Mouse (Mus musculus) heart, embryonic 14.5 days (tissue): ENCODE results near the gene Glt1d1. TPM values are rescaled to one million over a fixed set of nuclear protein-coding genes. Genes with fewer than 3 reads are reported as not detected.

Experiments used
- ATAC-seq: fragments of 200-750 bp; cut with Nextera tagmentation; 2 replicates; pipeline ENCODE4 v1.8.0; 2017; ENCODE audit warnings: low read depth, moderate TSS enrichment; ENCODE audit not compliant: insufficient number of reproducible peaks, insufficient read depth, low FRiP score
- H3K27ac ChIP-seq, 2 experiments: fragments of 200-500 bp in 1 of 2; fragments of 300-500 bp in 1 of 2; sonication (generic) in 1 of 2; replicated peaks in 1 of 2; 2 replicates each; pipeline ENCODE4 v1.5.1; 2012 to 2014; ENCODE audit warnings: low read depth in 2 of 2, low read length in 2 of 2, control low read depth in 1 of 2, mild to moderate bottlenecking in 1 of 2, mixed read lengths in 1 of 2; ENCODE audit not compliant: control insufficient read depth in 1 of 2, insufficient read depth in 1 of 2
- H3K27me3 ChIP-seq: fragments of 300-500 bp; sonication (generic); 2 replicates; pipeline ENCODE4 v1.6.1; 2014; ENCODE audit warnings: mild to moderate bottlenecking, low read length, control low read depth; ENCODE audit not compliant: control insufficient read depth, insufficient read depth
- H3K36me3 ChIP-seq: fragments of 300-500 bp; sonication (generic); 2 replicates; pipeline ENCODE4 v1.6.1; 2014; ENCODE audit warnings: mild to moderate bottlenecking, control low read depth, low read length, mixed read lengths; ENCODE audit not compliant: control insufficient read depth, insufficient read depth
- H3K4me1 ChIP-seq, 2 experiments: fragments of 200-500 bp in 1 of 2; fragments of 300-500 bp in 1 of 2; sonication (generic) in 1 of 2; 2 replicates each; pipeline ENCODE4 v1.6.1; 2012 to 2014; ENCODE audit warnings: low read length in 2 of 2, control low read depth in 1 of 2, mixed read lengths in 1 of 2; ENCODE audit not compliant: control insufficient read depth in 2 of 2, insufficient read depth in 2 of 2
- H3K4me2 ChIP-seq: fragments of 300-500 bp; sonication (generic); 2 replicates; pipeline ENCODE4 v1.6.1; 2014; ENCODE audit warnings: mild to moderate bottlenecking, low read length
- H3K4me3 ChIP-seq, 2 experiments: fragments of 200-500 bp in 1 of 2; fragments of 300-500 bp in 1 of 2; sonication (generic) in 1 of 2; 2 replicates each; pipeline ENCODE4 v1.5.1; 2012 to 2014; ENCODE audit warnings: low read length in 2 of 2, mild to moderate bottlenecking in 2 of 2, control low read depth in 1 of 2, low read depth in 1 of 2, moderate library complexity in 1 of 2; ENCODE audit not compliant: control insufficient read depth in 1 of 2, insufficient read depth in 1 of 2
- H3K9ac ChIP-seq: fragments of 300-500 bp; sonication (generic); 2 replicates; pipeline ENCODE4 v1.6.1; 2014; ENCODE audit warnings: mild to moderate bottlenecking, low read length
- H3K9me3 ChIP-seq: fragments of 300-500 bp; sonication (generic); 2 replicates; pipeline ENCODE4 v1.6.1; 2016; ENCODE audit warnings: low read length, control low read depth; ENCODE audit not compliant: control insufficient read depth
- WGBS: fragments of 180-500 bp; shearing (Covaris S2); extraction: QIAGEN DNeasy Blood & Tissue Kit; methylation state at CpG from one replicate; pipeline ENCODE4 v1.1.7; 2014; 5-methylcytosine and 5-hydroxymethylcytosine counted together
- polyA plus RNA-seq: library from polyadenylated mRNA; unstranded; fragments of >200 nt; fragmentation: Nextera tagmentation; extraction: Ambion mirVana; gene quantifications from 2 replicates; pipeline ENCODE4 v1.2.1, GENCODE M21; 2014

The Glt1d1 gene
- polyA plus RNA-seq, 1 experiment from 2014 or later, result not detected

GRCm38 (mm10) chr5:127677561-127677960 is 45.5 kb downstream of the Glt1d1 start:
- Histone ChIP-seq H3K4me3 (no peak overlapping the region), H3K9ac (no peak overlapping the region), H3K4me2 (no peak overlapping the region), H3K27ac (no peak overlapping the region), H3K9me3 (peaks cover 8% of the 10 kb centered on the region; the same call in 1 of the 2 replicates), H3K27me3 (no peaks in the 10 kb centered on the region), H3K4me1 (no peaks in the 10 kb centered on the region), H3K36me3 (no peaks in the 10 kb centered on the region)
- no peak for ATAC-seq
- WGBS, result 85% methylated on average over 2 of the region's 2 CpGs

DNA sequence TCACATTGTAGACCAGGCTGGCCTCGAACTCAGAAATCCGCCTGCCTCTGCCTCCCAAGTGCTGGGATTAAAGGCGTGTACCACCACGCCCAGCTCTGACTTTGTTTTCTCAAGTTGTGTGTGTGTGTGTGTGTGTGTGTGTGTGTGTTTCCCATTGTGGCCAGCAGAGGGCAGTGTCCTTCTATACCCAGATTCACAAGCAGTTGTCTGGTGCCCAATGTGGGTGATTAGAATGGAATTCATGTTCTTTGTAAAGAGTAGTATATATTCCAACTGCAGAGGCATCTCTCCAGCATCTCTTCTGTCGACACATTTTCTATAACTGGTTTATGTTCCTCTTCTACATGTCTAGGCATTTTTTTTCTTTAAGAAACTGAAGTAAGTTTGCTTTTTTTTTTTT is 46.4 kb downstream of the Glt1d1 start:
- WGBS, result 86% methylated on average over 5 of the region's 5 CpGs
- Histone ChIP-seq H3K36me3 (no peaks in the 10 kb centered on the region), H3K9ac (no peak overlapping the region), H3K9me3 (peaks cover 8% of the 10 kb centered on the region; the same call in 1 of the 2 replicates), H3K27me3 (no peaks in the 10 kb centered on the region), H3K4me2 (no peak overlapping the region), H3K27ac (no peak overlapping the region), H3K4me3 (no peak overlapping the region), H3K4me1 (no peaks in the 10 kb centered on the region)
- ATAC-seq, result no peak

GRCm38 (mm10) chr5:127688568-127689170 is 56.6 kb downstream of the Glt1d1 start:
- H3K4me2 ChIP-seq, result no peak overlapping the region
- no peak overlapping the region for H3K9ac ChIP-seq
- no peaks in the 10 kb centered on the region for H3K9me3 ChIP-seq
- WGBS, result 61% methylated on average over 9 of the region's 9 CpGs
- H3K36me3 ChIP-seq, result no peaks in the 10 kb centered on the region
- no peaks in the 10 kb centered on the region for H3K4me1 ChIP-seq
- no peaks in the 10 kb centered on the region for H3K27me3 ChIP-seq
- H3K4me3 ChIP-seq, result no peak overlapping the region
- no peak overlapping the region for H3K27ac ChIP-seq
- ATAC-seq, result no peak

GRCm38 (mm10) chr5:127691085-127691484 is 59.0 kb downstream of the Glt1d1 start:
- WGBS, result 85% methylated on average over 10 of the region's 10 CpGs
- no peaks in the 10 kb centered on the region for H3K27me3 ChIP-seq
- no peak overlapping the region for H3K4me3 ChIP-seq
- no peak overlapping the region for H3K4me2 ChIP-seq
- H3K9me3 ChIP-seq, result no peaks in the 10 kb centered on the region
- no peak overlapping the region for H3K27ac ChIP-seq
- ATAC-seq, result no peak
- no peaks in the 10 kb centered on the region for H3K36me3 ChIP-seq
- H3K4me1 ChIP-seq, result no peaks in the 10 kb centered on the region
- no peak overlapping the region for H3K9ac ChIP-seq

DNA sequence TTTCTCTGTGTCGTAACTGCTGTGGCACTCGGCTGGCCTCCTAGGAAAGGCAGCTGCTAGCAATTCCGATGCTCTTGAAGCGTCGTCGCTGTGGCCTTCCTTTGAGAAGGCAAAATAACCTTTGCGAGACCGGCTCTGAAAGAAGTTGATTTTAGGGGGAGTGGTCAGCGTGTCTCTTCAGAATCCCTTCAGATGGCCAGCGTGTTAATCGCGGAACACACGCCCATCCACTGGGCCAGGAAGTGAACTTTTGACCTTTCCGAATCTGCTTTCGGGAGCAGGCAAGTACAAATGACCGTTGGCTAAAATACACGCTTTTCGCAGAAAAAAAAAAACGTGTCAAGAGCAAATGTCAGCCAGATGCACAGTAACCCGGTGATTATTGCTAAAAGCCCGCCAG is 59.5 kb downstream of the Glt1d1 start:
- 76% methylated on average over 21 of the region's 21 CpGs for WGBS
- Histone ChIP-seq H3K4me3 (no peak overlapping the region), H3K9me3 (no peaks in the 10 kb centered on the region), H3K36me3 (no peaks in the 10 kb centered on the region), H3K9ac (no peak overlapping the region), H3K4me2 (no peak overlapping the region), H3K27ac (no peak overlapping the region), H3K27me3 (no peaks in the 10 kb centered on the region), H3K4me1 (no peaks in the 10 kb centered on the region)
- no peak for ATAC-seq

- no peak overlapping the region for H3K9ac ChIP-seq
- 54% methylated on average over 4 of the region's 4 CpGs for WGBS
- no peaks in the 10 kb centered on the region for H3K27me3 ChIP-seq
- ATAC-seq, result no peak
- no peaks in the 10 kb centered on the region for H3K4me1 ChIP-seq
- H3K27ac ChIP-seq, result no peak overlapping the region
- H3K4me3 ChIP-seq, result no peak overlapping the region
- no peak overlapping the region for H3K4me2 ChIP-seq
- H3K9me3 ChIP-seq, result no peaks in the 10 kb centered on the region
- H3K36me3 ChIP-seq, result no peaks in the 10 kb centered on the region
Observed at GRCm38 (mm10) chr5:127695898-127696297, 63.8 kb downstream of the Glt1d1 start.

- no peak for ATAC-seq
- 81% methylated on average over 4 of the region's 4 CpGs for WGBS
Observed at GRCm38 (mm10) chr5:127696602-127697001, 64.5 kb downstream of the Glt1d1 start.

DNA sequence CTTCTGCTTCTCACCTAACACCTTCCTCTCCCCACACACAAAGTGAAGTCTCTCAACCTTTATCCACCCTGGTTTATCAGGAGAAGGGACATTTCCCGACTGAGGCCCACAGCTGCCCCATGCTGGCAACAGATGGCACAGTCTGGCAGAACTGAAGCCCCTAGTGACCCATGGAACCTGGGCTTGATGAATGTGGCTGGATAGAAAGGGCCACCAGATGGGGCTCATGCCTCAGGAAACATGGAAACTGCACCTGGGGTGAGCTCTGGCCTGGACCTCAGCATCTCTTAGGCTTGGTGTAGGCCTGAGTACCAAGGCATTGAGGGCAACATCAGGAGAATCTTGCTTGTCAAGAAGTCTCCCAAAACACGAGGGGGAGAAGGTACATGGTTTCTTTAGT is 66.5 kb downstream of the Glt1d1 start:
- H3K9ac ChIP-seq, result no peak overlapping the region
- no peak overlapping the region for H3K4me2 ChIP-seq
- H3K4me3 ChIP-seq, result no peak overlapping the region
- no peak overlapping the region for H3K27ac ChIP-seq
- no peaks in the 10 kb centered on the region for H3K9me3 ChIP-seq
- H3K27me3 ChIP-seq, result no peaks in the 10 kb centered on the region
- no peaks in the 10 kb centered on the region for H3K4me1 ChIP-seq
- 37% methylated on average over 2 of the region's 2 CpGs for WGBS
- ATAC-seq, result no peak
- no peaks in the 10 kb centered on the region for H3K36me3 ChIP-seq

More at GRCm38 (mm10) chr5:127696602-127697001, 64.5 kb downstream of the Glt1d1 start:
- Histone ChIP-seq H3K9ac (no peak overlapping the region), H3K27ac (no peak overlapping the region), H3K36me3 (no peaks in the 10 kb centered on the region), H3K4me1 (no peaks in the 10 kb centered on the region), H3K27me3 (no peaks in the 10 kb centered on the region), H3K9me3 (no peaks in the 10 kb centered on the region), H3K4me3 (no peak overlapping the region), H3K4me2 (no peak overlapping the region)
